Mouse (Mus musculus): ENCODE measurements at regions not wholly inside any gene's neighbourhood (a gene's known extent, or its start where the extent isn't known, plus 50 kb on each side); places are given as distances from the start of the nearest gene placed in this dataset.

- Histone ChIP-seq H3K9me3 (replicated peaks; ENCODE audit: low read length) (no peaks in the 10 kb centered on the region), H3K79me2 (replicated peaks; ENCODE audit: control insufficient read depth, extremely low read depth, insufficient read depth, poor library complexity, severe bottlenecking) (no peaks in the 10 kb centered on the region), H3K27ac (ENCODE audit: insufficient read depth, low read depth) (no peak overlapping the region), H3K9ac (ENCODE audit: insufficient read depth, low read depth) (no peak overlapping the region), H3K36me3 (replicated peaks in 1 of 2; ENCODE audit: control insufficient read depth in 1 of 2, insufficient read depth in 1 of 2, low read length in 1 of 2) (no peaks in the 10 kb centered on the region), H3K4me2 (ENCODE audit: insufficient read depth, low read depth, poor library complexity, severe bottlenecking) (no peak overlapping the region), H3K27me3 (replicated peaks) (peaks cover 94% of the 10 kb centered on the region), H3K4me3 (replicated peaks in 1 of 3; ENCODE audit: low read depth in 2 of 3, low read length in 2 of 3, poor library complexity in 1 of 3) (no peak overlapping the region), H3K4me1 (ENCODE audit: control insufficient read depth in 1 of 2, insufficient read depth in 2 of 2) (peaks cover 0 to 3% of the 10 kb centered on the region in 2 experiments; a peak in 1 of 4 replicates)
- no peak for TF ChIP-seq E2F4 (IDR thresholded peaks at IDR 0.05; ENCODE audit: insufficient replicate concordance, low read depth, low read length)
- TF ChIP-seq USF2 (conservative IDR thresholded peaks at IDR 0.05; ENCODE audit: low read depth, low read length) = no peak
- no peak for TF ChIP-seq RAD21 (IDR thresholded peaks at IDR 0.05; ENCODE audit: low read depth, low read length)
- TF ChIP-seq ZNF384 (IDR thresholded peaks at IDR 0.05; ENCODE audit: low read depth, low read length) = no peak
- TF ChIP-seq ZKSCAN1 (IDR thresholded peaks at IDR 0.05; ENCODE audit: borderline replicate concordance, low read depth, low read length) = no peak
- no peak for TF ChIP-seq PAX5 (IDR thresholded peaks at IDR 0.05; ENCODE audit: low read length)
- TF ChIP-seq ELF1 (IDR thresholded peaks at IDR 0.05; ENCODE audit: low read depth, low read length) = no peak
- no peak for TF ChIP-seq MYC (IDR thresholded peaks at IDR 0.05; ENCODE audit: low read depth, low read length)
- no peak for TF ChIP-seq CTCF (conservative IDR thresholded peaks at IDR 0.05 in 1 of 2, IDR thresholded peaks at IDR 0.05 in 1 of 2; ENCODE audit: low read depth in 2 of 2, low read length in 2 of 2)
- no peak for TF ChIP-seq CHD2 (IDR thresholded peaks at IDR 0.05; ENCODE audit: low read length)
- TF ChIP-seq MEF2A (IDR thresholded peaks at IDR 0.05; ENCODE audit: borderline replicate concordance, low read depth, low read length) = no peak
- no peak for TF ChIP-seq MAX (IDR thresholded peaks at IDR 0.05; ENCODE audit: low read length)
- TF ChIP-seq UBTF (IDR thresholded peaks at IDR 0.05; ENCODE audit: low read depth, low read length) = no peak
- no peak for DNase-seq (ENCODE audit: extremely low read depth)
- in situ Hi-C loops (cut with MboI; ENCODE audit: low pct_ligation_motif_present, low pct_unique_long_range_greater_than_20kb, low sequenced_read_pairs) (no loop called here), dilution Hi-C loops (cut with MboI; ENCODE audit: extremely low pct_ligation_motif_present, extremely low pct_unique_long_range_greater_than_20kb, low sequenced_read_pairs) (no loop called here)
Measured at GRCm38 (mm10) chr6:117609476-117610404, 231.2 kb upstream of the Zfp637 start.

GRCm38 (mm10) chr6:117611281-117611680, 229.7 kb upstream of the Zfp637 start:
- no peak overlapping the region for H3K27ac ChIP-seq (ENCODE audit: insufficient read depth, low read depth)
- no peak overlapping the region for H3K4me3 ChIP-seq (replicated peaks in 1 of 3; ENCODE audit: low read depth in 2 of 3, low read length in 2 of 3, poor library complexity in 1 of 3)
- no peaks in the 10 kb centered on the region for H3K79me2 ChIP-seq (replicated peaks; ENCODE audit: control insufficient read depth, extremely low read depth, insufficient read depth, poor library complexity, severe bottlenecking)
- in situ Hi-C loops (cut with MboI; ENCODE audit: low pct_ligation_motif_present, low pct_unique_long_range_greater_than_20kb, low sequenced_read_pairs) (no loop called here), dilution Hi-C loops (cut with MboI; ENCODE audit: extremely low pct_ligation_motif_present, extremely low pct_unique_long_range_greater_than_20kb, low sequenced_read_pairs) (no loop called here)
- peaks cover 0 to 3% of the 10 kb centered on the region in 2 experiments; a peak in 1 of 4 replicates for H3K4me1 ChIP-seq (ENCODE audit: control insufficient read depth in 1 of 2, insufficient read depth in 2 of 2)
- H3K9me3 ChIP-seq (replicated peaks; ENCODE audit: low read length) = no peaks in the 10 kb centered on the region
- H3K27me3 ChIP-seq (replicated peaks) = peaks cover 90% of the 10 kb centered on the region
- no peaks in the 10 kb centered on the region for H3K36me3 ChIP-seq (replicated peaks in 1 of 2; ENCODE audit: control insufficient read depth in 1 of 2, insufficient read depth in 1 of 2, low read length in 1 of 2)
- no peak for DNase-seq (ENCODE audit: extremely low read depth)
- TF ChIP-seq USF2 (conservative IDR thresholded peaks at IDR 0.05; ENCODE audit: low read depth, low read length) = no peak
- TF ChIP-seq HCFC1 (IDR thresholded peaks at IDR 0.05; ENCODE audit: low read depth, low read length) = no peak
- no peak for TF ChIP-seq E2F4 (IDR thresholded peaks at IDR 0.05; ENCODE audit: insufficient replicate concordance, low read depth, low read length)
- no peak for TF ChIP-seq GABPA (IDR thresholded peaks at IDR 0.05; ENCODE audit: insufficient replicate concordance, low read depth, low read length)
- TF ChIP-seq MAZ (IDR thresholded peaks at IDR 0.05; ENCODE audit: low read depth, low read length) = no peak
- TF ChIP-seq IRF4 (IDR thresholded peaks at IDR 0.05; ENCODE audit: low read depth, low read length) = no peak
- no peak for TF ChIP-seq ETS1 (conservative IDR thresholded peaks at IDR 0.05; ENCODE audit: low read depth, low read length)
- no peak for TF ChIP-seq BHLHE40 (IDR thresholded peaks at IDR 0.05; ENCODE audit: low read depth, low read length)
- TF ChIP-seq MXI1 (IDR thresholded peaks at IDR 0.05; ENCODE audit: low read depth, low read length) = no peak
- no peak for TF ChIP-seq PAX5 (IDR thresholded peaks at IDR 0.05; ENCODE audit: low read length)
- no peak for TF ChIP-seq KAT2A (IDR thresholded peaks at IDR 0.05; ENCODE audit: insufficient replicate concordance, low read length)
- no peak for TF ChIP-seq JUN (IDR thresholded peaks at IDR 0.05; ENCODE audit: insufficient read depth, low read depth, low read length)
- no peak for TF ChIP-seq SMC3 (IDR thresholded peaks at IDR 0.05; ENCODE audit: low read depth, low read length)
- TF ChIP-seq TBP (conservative IDR thresholded peaks at IDR 0.05; ENCODE audit: low read depth, low read length) = no peak
- TF ChIP-seq MEF2A (IDR thresholded peaks at IDR 0.05; ENCODE audit: borderline replicate concordance, low read depth, low read length) = no peak
- no peak for TF ChIP-seq MAFK (IDR thresholded peaks at IDR 0.05; ENCODE audit: insufficient replicate concordance, low read length)
- TF ChIP-seq NRF1 (IDR thresholded peaks at IDR 0.05; ENCODE audit: low read depth, low read length) = no peak
- no peak for TF ChIP-seq CTCF (conservative IDR thresholded peaks at IDR 0.05 in 1 of 2, IDR thresholded peaks at IDR 0.05 in 1 of 2; ENCODE audit: low read depth in 2 of 2, low read length in 2 of 2)
- TF ChIP-seq RCOR1 (conservative IDR thresholded peaks at IDR 0.05; ENCODE audit: low read depth, low read length) = no peak
- TF ChIP-seq USF1 (IDR thresholded peaks at IDR 0.05; ENCODE audit: low read depth, low read length) = no peak
- H3K9ac ChIP-seq (ENCODE audit: insufficient read depth, low read depth) = no peak overlapping the region
- no peak overlapping the region for H3K4me2 ChIP-seq (ENCODE audit: insufficient read depth, low read depth, poor library complexity, severe bottlenecking)
